Mouse (Mus musculus) testis, postnatal 14 days (tissue): ENCODE results near the gene Dlg5.
A peak's percentile ranks its signal among the peaks of the same experiment; 100 is the strongest.

Experiments used
- DNase-seq: peaks from one replicate; pipeline ENCODE4 v3.0.0; 2021; ENCODE audit warnings: low spot score

The Dlg5 gene

GRCm38 (mm10) chr14:24245177-24246081 lies at the start of gene Dlg5:
Gene Dlg5, minus strand, starts transcription at chr14:24245920.
- DNase-seq = peak; percentile 49

GRCm38 (mm10) chr14:24293631-24294030 lies 47.9 kb upstream of the Dlg5 start:
- no peak for DNase-seq

- no peak for DNase-seq
Measured at GRCm38 (mm10) chr14:24292914-24293313, 47.2 kb upstream of the Dlg5 start, which contains the start of gene E330034G19Rik. Gene E330034G19Rik, plus strand, starts transcription at chr14:24293214.

- DNase-seq = no peak
Measured at GRCm38 (mm10) chr14:24290726-24291125, 45.0 kb upstream of the Dlg5 start.

GRCm38 (mm10) chr14:24286136-24286535 lies 40.4 kb upstream of the Dlg5 start:
- DNase-seq = no peak

- DNase-seq = no peak
Measured at GRCm38 (mm10) chr14:24282276-24282675, 36.6 kb upstream of the Dlg5 start.

GRCm38 (mm10) chr14:24281278-24281677 lies 35.6 kb upstream of the Dlg5 start:
- no peak for DNase-seq

GRCm38 (mm10) chr14:24275534-24275933 lies 29.8 kb upstream of the Dlg5 start:
- no peak for DNase-seq

- no peak for DNase-seq
Measured at GRCm38 (mm10) chr14:24273575-24273974, 27.9 kb upstream of the Dlg5 start.

- no peak for DNase-seq
Measured at GRCm38 (mm10) chr14:24269571-24269970, 23.9 kb upstream of the Dlg5 start.

- no peak for DNase-seq
Measured at GRCm38 (mm10) chr14:24262915-24263314, 17.2 kb upstream of the Dlg5 start.

- no peak for DNase-seq
Measured at GRCm38 (mm10) chr14:24262382-24262781, 16.7 kb upstream of the Dlg5 start.

GRCm38 (mm10) chr14:24260391-24260790 lies 14.7 kb upstream of the Dlg5 start:
- no peak for DNase-seq

GRCm38 (mm10) chr14:24255956-24256355 lies 10.2 kb upstream of the Dlg5 start:
- no peak for DNase-seq

GRCm38 (mm10) chr14:24253611-24254202 lies 8.0 kb upstream of the Dlg5 start:
- DNase-seq = peak; percentile 41

- no peak for DNase-seq
Measured at GRCm38 (mm10) chr14:24251326-24251725, 5.6 kb upstream of the Dlg5 start.

GRCm38 (mm10) chr14:24249926-24250325 lies 4.2 kb upstream of the Dlg5 start:
- no peak for DNase-seq

- DNase-seq = no peak
Measured at GRCm38 (mm10) chr14:24244330-24245176, 1.2 kb downstream of the Dlg5 start.

GRCm38 (mm10) chr14:24242016-24242415 lies 3.7 kb downstream of the Dlg5 start:
- DNase-seq = no peak

GRCm38 (mm10) chr14:24240831-24241230 lies 4.9 kb downstream of the Dlg5 start:
- no peak for DNase-seq

- no peak for DNase-seq
Measured at GRCm38 (mm10) chr14:24239651-24240050, 6.1 kb downstream of the Dlg5 start.

- no peak for DNase-seq
Measured at GRCm38 (mm10) chr14:24235954-24236353, 9.8 kb downstream of the Dlg5 start.
